Mouse (Mus musculus): ENCODE measurements at regions not wholly inside any gene's neighbourhood (a gene's known extent, or its start where the extent isn't known, plus 50 kb on each side); places are given as distances from the start of the nearest gene placed in this dataset.

GRCm38 (mm10) chr13:51983002-51983401 lies 136.5 kb downstream of the Gadd45g start:
- DNase-seq (ENCODE audit: low spot score) (no peak), ATAC-seq (replicated peaks; ENCODE audit: low FRiP score, low read depth) (no peak)
- Histone ChIP-seq H3K4me1 (replicated peaks; ENCODE audit: insufficient read depth, low read length) (no peaks in the 10 kb centered on the region), H3K4me3 (replicated peaks; ENCODE audit: low read depth, low read length) (no peak overlapping the region), H3K9ac (ENCODE audit: low read depth, low read length) (no peak overlapping the region), H3K27me3 (ENCODE audit: insufficient read depth, low read length) (no peaks in the 10 kb centered on the region), H3K9me3 (replicated peaks; ENCODE audit: low read length) (no peaks in the 10 kb centered on the region), H3K27ac (no peak overlapping the region), H3K36me3 (ENCODE audit: insufficient read depth, low read length) (no peaks in the 10 kb centered on the region), H3K4me2 (ENCODE audit: low read length) (no peak overlapping the region)
- 83% methylated on average over 8 of the region's 8 CpGs for WGBS
- TF ChIP-seq CTCF (IDR thresholded peaks at IDR 0.05; ENCODE audit: low read depth), result no peak

GRCm38 (mm10) chr13:51983575-51983974 lies 137.1 kb downstream of the Gadd45g start:
- no peaks in the 10 kb centered on the region for H3K4me1 ChIP-seq (replicated peaks; ENCODE audit: insufficient read depth, low read length)
- no peaks in the 10 kb centered on the region for H3K27me3 ChIP-seq (ENCODE audit: insufficient read depth, low read length)
- no peak for DNase-seq (ENCODE audit: low spot score)
- TF ChIP-seq CTCF (IDR thresholded peaks at IDR 0.05; ENCODE audit: low read depth), result no peak
- H3K36me3 ChIP-seq (ENCODE audit: insufficient read depth, low read length), result no peaks in the 10 kb centered on the region
- no peak overlapping the region for H3K9ac ChIP-seq (ENCODE audit: low read depth, low read length)
- ATAC-seq (replicated peaks; ENCODE audit: low FRiP score, low read depth), result no peak
- H3K27ac ChIP-seq, result no peak overlapping the region
- no peak overlapping the region for H3K4me2 ChIP-seq (ENCODE audit: low read length)
- H3K9me3 ChIP-seq (replicated peaks; ENCODE audit: low read length), result no peaks in the 10 kb centered on the region
- WGBS, result 93% methylated on average over 5 of the region's 5 CpGs
- H3K4me3 ChIP-seq (replicated peaks; ENCODE audit: low read depth, low read length), result no peak overlapping the region

GRCm38 (mm10) chr13:51991339-51991738 lies 144.9 kb downstream of the Gadd45g start:
- Histone ChIP-seq H3K4me2 (ENCODE audit: low read length) (no peak overlapping the region), H3K4me3 (replicated peaks; ENCODE audit: low read depth, low read length) (no peak overlapping the region), H3K36me3 (ENCODE audit: insufficient read depth, low read length) (no peaks in the 10 kb centered on the region), H3K9me3 (replicated peaks; ENCODE audit: low read length) (0 out of 2 replicates have a peak, but pooled peaks cover 3% of the 10 kb centered on the region), H3K9ac (ENCODE audit: low read depth, low read length) (no peak overlapping the region), H3K27ac (no peak overlapping the region), H3K4me1 (replicated peaks; ENCODE audit: insufficient read depth, low read length) (no peaks in the 10 kb centered on the region), H3K27me3 (ENCODE audit: insufficient read depth, low read length) (no peaks in the 10 kb centered on the region)
- WGBS, result 82% methylated on average over 4 of the region's 4 CpGs
- TF ChIP-seq CTCF (IDR thresholded peaks at IDR 0.05; ENCODE audit: low read depth), result no peak
- DNase-seq (ENCODE audit: low spot score) (no peak), ATAC-seq (replicated peaks; ENCODE audit: low FRiP score, low read depth) (no peak)

GRCm38 (mm10) chr13:51992878-51993277 lies 146.4 kb downstream of the Gadd45g start:
- DNase-seq (ENCODE audit: low spot score) (no peak), ATAC-seq (replicated peaks; ENCODE audit: low FRiP score, low read depth) (no peak)
- H3K9me3 ChIP-seq (replicated peaks; ENCODE audit: low read length), result 0 out of 2 replicates have a peak, but pooled peaks cover 3% of the 10 kb centered on the region
- H3K4me1 ChIP-seq (replicated peaks; ENCODE audit: insufficient read depth, low read length), result no peaks in the 10 kb centered on the region
- no peak for TF ChIP-seq CTCF (IDR thresholded peaks at IDR 0.05; ENCODE audit: low read depth)
- no peak overlapping the region for H3K27ac ChIP-seq
- H3K4me2 ChIP-seq (ENCODE audit: low read length), result no peak overlapping the region
- 50% methylated on average over 6 of the region's 6 CpGs for WGBS
- no peak overlapping the region for H3K4me3 ChIP-seq (replicated peaks; ENCODE audit: low read depth, low read length)
- H3K27me3 ChIP-seq (ENCODE audit: insufficient read depth, low read length), result no peaks in the 10 kb centered on the region
- no peaks in the 10 kb centered on the region for H3K36me3 ChIP-seq (ENCODE audit: insufficient read depth, low read length)
- H3K9ac ChIP-seq (ENCODE audit: low read depth, low read length), result no peak overlapping the region

GRCm38 (mm10) chr13:51996163-51996562 lies 149.7 kb downstream of the Gadd45g start:
- Histone ChIP-seq H3K36me3 (ENCODE audit: insufficient read depth, low read length) (no peaks in the 10 kb centered on the region), H3K4me2 (ENCODE audit: low read length) (no peak overlapping the region), H3K27me3 (ENCODE audit: insufficient read depth, low read length) (no peaks in the 10 kb centered on the region), H3K4me1 (replicated peaks; ENCODE audit: insufficient read depth, low read length) (no peaks in the 10 kb centered on the region), H3K9me3 (replicated peaks; ENCODE audit: low read length) (0 out of 2 replicates have a peak, but pooled peaks cover 3% of the 10 kb centered on the region), H3K4me3 (replicated peaks; ENCODE audit: low read depth, low read length) (no peak overlapping the region), H3K27ac (no peak overlapping the region), H3K9ac (ENCODE audit: low read depth, low read length) (no peak overlapping the region)
- DNase-seq (ENCODE audit: low spot score) (no peak), ATAC-seq (replicated peaks; ENCODE audit: low FRiP score, low read depth) (no peak)
- WGBS, result 68% methylated on average over 4 of the region's 4 CpGs
- no peak for TF ChIP-seq CTCF (IDR thresholded peaks at IDR 0.05; ENCODE audit: low read depth)

- Histone ChIP-seq H3K9ac (ENCODE audit: low read depth, low read length) (no peak overlapping the region), H3K4me1 (replicated peaks; ENCODE audit: insufficient read depth, low read length) (no peaks in the 10 kb centered on the region), H3K9me3 (replicated peaks; ENCODE audit: low read length) (0 out of 2 replicates have a peak, but pooled peaks cover 3% of the 10 kb centered on the region), H3K27me3 (ENCODE audit: insufficient read depth, low read length) (no peaks in the 10 kb centered on the region), H3K4me3 (replicated peaks; ENCODE audit: low read depth, low read length) (no peak overlapping the region), H3K4me2 (ENCODE audit: low read length) (no peak overlapping the region), H3K27ac (no peak overlapping the region), H3K36me3 (ENCODE audit: insufficient read depth, low read length) (no peaks in the 10 kb centered on the region)
- DNase-seq (ENCODE audit: low spot score), result no peak
- 92% methylated on average over 7 of the region's 7 CpGs for WGBS
- TF ChIP-seq CTCF (IDR thresholded peaks at IDR 0.05; ENCODE audit: low read depth), result no peak
- no peak for ATAC-seq (replicated peaks; ENCODE audit: low FRiP score, low read depth)
Measured at GRCm38 (mm10) chr13:51998542-51998941, 152.1 kb downstream of the Gadd45g start.

- TF ChIP-seq CTCF (IDR thresholded peaks at IDR 0.05; ENCODE audit: low read depth), result no peak
- Histone ChIP-seq H3K36me3 (ENCODE audit: insufficient read depth, low read length) (no peaks in the 10 kb centered on the region), H3K4me1 (replicated peaks; ENCODE audit: insufficient read depth, low read length) (no peaks in the 10 kb centered on the region), H3K4me3 (replicated peaks; ENCODE audit: low read depth, low read length) (no peak overlapping the region), H3K9ac (ENCODE audit: low read depth, low read length) (no peak overlapping the region), H3K9me3 (replicated peaks; ENCODE audit: low read length) (no peaks in the 10 kb centered on the region), H3K27me3 (ENCODE audit: insufficient read depth, low read length) (no peaks in the 10 kb centered on the region), H3K27ac (no peak overlapping the region), H3K4me2 (ENCODE audit: low read length) (no peak overlapping the region)
- peak; percentile 54 for DNase-seq (ENCODE audit: low spot score)
- no peak for ATAC-seq (replicated peaks; ENCODE audit: low FRiP score, low read depth)
- 33% methylated on average over 12 of the region's 12 CpGs for WGBS
Measured at GRCm38 (mm10) chr13:52001811-52002210, 155.3 kb downstream of the Gadd45g start.
